Mouse (Mus musculus): ENCODE data around the gene S100a16.

DNA sequence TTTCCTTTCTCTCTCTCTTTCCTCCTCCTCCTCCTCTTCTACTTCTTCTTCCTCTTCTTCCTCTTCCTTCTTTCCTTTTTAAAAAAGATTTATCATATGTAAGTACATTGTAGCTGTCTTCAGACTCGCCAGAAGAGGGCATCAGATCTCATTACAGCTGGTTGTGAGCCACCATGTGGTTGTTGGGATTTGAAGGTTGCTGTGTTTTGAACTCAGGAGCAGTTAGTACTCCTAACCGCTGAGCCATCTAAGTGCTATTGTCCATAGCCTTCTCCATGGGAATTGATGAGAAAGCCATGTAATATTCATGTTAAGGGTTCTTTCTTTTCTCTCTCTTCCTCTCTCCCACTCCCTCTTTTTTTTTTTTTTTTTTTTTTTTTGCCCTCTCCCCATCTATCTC lies 45.7 kb upstream of the S100a16 start:
- TF ChIP-seq POLR2A (IDR thresholded peaks at IDR 0.05; ENCODE audit: borderline replicate concordance, control insufficient read depth, low read depth, low read length) (no peak), CTCF (IDR thresholded peaks at IDR 0.05; ENCODE audit: control insufficient read depth, insufficient read depth, low read length) (no peak)
